Mouse (Mus musculus) erythroid progenitor cell, adult 5-6 weeks (primary cell): ENCODE data around the gene Slc24a4. TPM values are rescaled to one million over a fixed set of nuclear protein-coding genes. Genes with fewer than 3 reads are reported as not detected.

Source experiments
- ATAC-seq: replicated peaks from 2 replicates; pipeline ENCODE4 v1.8.0; 2016; ENCODE audit warnings: moderate number of reproducible peaks, mild to moderate bottlenecking, moderate TSS enrichment, inconsistent platforms; ENCODE audit not compliant: poor library complexity, low FRiP score, severe bottlenecking
- total RNA-seq, 2 experiments: library from RNA; stranded (forward) in 1 of 2; stranded (reverse) in 1 of 2; fragments of 150-400 nt in 1 of 2; fragments of 186-747, 209-891 nt in 1 of 2; gene quantifications; 2 replicates each; pipeline versions ENCODE4 v1.2.3 to v1.2.4; 2015 to 2017; ENCODE audit warnings: low replicate concordance in 2 of 2

The Slc24a4 gene
- total RNA-seq, 2 experiments from 2014 or later, result not detected

GRCm38 (mm10) chr12:102282126-102282525 lies 153.6 kb downstream of the Slc24a4 start:
- ATAC-seq, result no peak

GRCm38 (mm10) chr12:102282763-102283482 lies 154.4 kb downstream of the Slc24a4 start, which contains the start of gene Rin3:
TSS of gene Rin3 (plus strand) at chr12:102283048.
- ATAC-seq, result no peak

DNA sequence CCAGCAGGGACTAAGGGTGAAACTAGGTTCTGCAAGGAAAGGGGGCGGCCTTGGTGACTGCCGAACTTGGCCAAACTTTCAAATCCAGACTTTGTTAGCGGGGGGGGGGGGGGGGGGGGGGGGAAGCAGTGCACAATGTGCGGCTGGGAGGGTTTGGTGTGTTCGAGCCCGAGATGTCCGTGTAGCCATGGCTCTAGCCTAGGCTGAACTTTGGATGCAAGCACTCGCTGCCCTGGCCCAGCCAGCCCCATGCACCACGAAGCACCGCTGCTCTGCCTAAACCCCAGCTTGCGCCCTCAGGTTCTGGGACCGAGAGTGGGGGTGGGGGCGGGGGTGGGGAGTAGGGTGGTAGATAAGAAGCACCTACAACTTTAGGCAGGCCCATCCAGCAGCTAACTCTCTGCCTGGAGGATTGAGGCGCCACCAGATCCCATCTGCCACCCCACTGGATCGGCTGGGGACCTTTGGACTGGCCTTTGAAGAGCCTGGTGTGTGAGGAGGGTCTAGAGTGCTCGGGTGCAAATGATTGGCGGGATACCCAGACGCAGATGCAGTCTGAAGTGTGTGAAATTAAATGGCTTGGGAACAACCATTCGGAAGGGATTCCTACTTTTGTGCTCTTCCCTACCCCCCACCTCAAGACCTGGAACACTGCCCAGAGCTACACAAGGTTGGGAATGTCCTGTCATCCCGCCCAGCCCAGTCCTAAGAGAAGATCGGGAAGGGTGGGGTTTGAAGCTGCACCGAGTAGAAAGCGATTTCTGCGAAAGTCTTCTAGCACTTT lies 155.1 kb downstream of the Slc24a4 start:
- no peak for ATAC-seq

DNA sequence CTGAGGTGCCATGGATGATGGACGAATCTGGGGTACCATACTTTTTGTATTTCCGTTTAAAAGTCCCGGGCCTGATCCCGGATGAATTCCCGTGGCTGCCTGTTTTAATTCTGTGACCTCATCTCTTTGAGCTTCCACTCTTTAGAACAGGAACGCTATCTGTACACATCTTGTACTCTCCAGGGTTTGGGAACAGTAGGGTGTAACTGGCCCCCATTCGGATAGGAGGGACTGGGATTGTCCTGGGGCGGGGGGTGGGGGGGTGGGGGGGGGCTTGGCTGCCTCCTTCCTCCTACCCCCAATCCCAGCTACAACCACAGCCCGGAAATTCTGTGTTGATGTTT lies 155.7 kb downstream of the Slc24a4 start:
- ATAC-seq, result no peak

- no peak for ATAC-seq
These were observed 156.2 kb downstream of the Slc24a4 start for GRCm38 (mm10) chr12:102284618-102285159.

GRCm38 (mm10) chr12:102285318-102285717 lies 156.8 kb downstream of the Slc24a4 start:
- ATAC-seq, result no peak

GRCm38 (mm10) chr12:102285779-102286178 lies 157.2 kb downstream of the Slc24a4 start:
- no peak for ATAC-seq

DNA sequence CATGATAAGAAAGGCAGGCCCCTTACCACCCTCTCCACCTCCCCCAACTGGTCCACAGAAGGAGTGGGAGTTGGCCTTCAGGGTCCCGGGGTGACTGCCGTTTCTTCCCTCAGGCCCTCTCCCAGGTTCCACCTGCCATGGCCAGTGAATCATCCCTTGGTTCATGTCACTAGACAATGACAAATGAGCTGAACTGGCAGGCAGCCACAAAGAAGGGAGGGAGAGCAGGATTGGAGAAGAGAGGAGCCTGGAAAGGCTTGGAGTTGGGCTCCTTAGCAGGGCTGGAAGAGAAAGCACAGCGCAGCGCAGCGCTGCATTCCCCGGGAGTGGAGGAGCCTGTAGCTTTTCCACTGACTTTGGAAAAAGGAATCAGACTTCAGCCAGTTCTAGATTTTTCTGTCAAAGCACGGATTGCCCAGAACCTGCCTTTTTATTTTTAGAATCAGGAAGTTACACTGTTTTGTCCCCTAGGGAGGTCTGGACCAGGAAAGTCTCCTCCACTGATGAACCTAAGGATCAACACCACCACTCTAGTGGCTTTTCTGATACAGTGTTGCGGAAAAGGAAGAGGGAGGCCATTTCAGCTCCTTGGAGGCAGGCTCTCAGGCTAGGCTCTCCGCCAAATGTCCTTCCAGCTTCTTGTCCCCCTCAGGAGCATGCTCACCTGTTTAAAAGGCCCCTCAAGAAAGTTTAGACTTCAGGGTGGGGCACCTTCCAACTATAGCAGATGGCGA lies 158.3 kb downstream of the Slc24a4 start:
- ATAC-seq, result no peak

DNA sequence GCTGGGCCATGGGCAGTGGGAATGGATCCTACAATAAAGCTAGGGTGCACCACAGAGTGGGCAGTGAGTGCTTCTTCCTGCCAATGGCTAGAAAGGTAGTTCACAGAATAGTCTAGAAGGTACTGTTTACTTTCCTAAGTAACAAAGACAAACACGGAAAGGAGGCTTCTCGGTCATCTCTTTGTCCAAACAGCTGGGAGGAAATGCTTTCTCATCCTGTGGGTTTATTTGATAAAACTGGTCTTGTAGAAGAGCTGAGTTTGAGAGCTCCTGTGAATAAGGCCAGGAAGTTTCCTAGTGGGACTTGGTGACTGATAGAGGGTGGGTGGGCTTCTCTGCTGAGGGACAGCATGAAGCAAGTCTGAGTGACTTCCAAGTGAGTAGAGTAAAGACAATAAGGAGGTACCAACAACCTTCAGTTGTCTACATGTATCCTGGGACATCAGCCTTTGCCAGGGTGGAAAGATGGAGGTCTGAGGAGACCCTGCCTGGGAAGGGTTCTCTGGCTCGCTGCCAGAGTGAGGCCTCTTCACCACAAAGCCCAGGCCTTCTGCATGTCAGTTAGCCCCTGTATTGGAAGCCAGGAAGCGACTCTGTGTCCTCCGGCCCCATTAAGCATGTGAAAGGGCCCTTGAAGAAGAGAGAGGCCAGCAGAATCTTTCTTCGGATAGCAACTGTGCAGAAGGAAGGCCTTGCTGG lies 159.5 kb downstream of the Slc24a4 start:
- no peak for ATAC-seq

GRCm38 (mm10) chr12:102288846-102289245 lies 160.3 kb downstream of the Slc24a4 start:
- ATAC-seq, result no peak

- ATAC-seq, result no peak
These were observed 161.0 kb downstream of the Slc24a4 start for GRCm38 (mm10) chr12:102289568-102289967.

GRCm38 (mm10) chr12:102290662-102291061 lies 162.1 kb downstream of the Slc24a4 start:
- no peak for ATAC-seq

- ATAC-seq, result no peak
These were observed 163.2 kb downstream of the Slc24a4 start for GRCm38 (mm10) chr12:102291686-102292085.

DNA sequence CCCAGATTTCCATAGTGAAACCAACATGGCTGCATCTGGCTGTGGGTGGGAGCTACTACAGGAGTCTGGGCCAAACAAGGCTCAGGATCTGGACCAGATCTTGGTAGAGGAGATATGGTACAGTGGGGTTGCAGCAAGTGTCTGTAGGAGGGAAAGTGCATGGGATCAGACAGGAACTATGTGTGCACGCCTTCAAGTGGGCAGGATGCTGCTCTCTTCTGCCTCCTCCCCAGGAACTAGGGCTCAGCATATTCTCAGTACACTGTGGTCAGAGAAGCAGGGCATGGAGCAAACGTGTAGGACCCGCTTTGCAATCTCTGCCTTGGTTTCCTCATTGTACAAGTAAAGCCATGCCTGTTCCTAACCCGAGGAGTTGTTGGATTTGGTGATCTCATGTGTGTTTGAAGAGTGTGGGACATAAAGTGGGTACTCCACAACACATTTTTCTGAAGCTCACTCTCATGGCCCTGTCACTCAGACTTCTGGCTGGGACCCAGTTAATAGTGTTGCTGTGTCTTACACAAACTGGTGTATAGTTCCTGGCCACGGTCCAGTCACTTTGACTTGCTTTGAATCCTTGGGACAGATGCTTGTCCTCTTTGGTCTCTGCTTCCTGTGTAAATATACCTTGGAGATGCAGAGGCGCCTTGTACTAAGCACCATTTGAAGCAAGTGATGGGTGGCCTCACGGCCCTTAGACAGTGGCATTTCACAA lies 164.1 kb downstream of the Slc24a4 start:
- no peak for ATAC-seq

DNA sequence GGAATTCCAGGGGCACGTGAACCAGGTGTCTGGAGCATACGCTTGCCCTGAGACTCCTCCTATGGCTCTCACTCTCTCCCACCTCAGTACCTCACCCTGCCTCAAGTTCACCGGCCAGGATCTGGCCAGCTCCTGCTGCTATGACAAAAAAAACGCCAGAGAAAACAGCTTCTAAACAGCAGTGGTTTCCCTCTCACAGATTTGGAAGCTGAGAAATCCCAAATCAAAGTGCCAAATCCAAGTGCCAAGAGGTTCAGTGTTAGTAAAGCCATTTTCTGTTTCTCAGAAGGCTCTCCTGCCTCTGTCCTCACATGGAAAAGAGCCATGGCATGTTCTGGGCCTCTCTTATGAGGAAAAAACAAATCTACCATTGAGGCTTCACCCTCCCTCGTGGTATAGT lies 166.1 kb downstream of the Slc24a4 start:
- ATAC-seq, result no peak

DNA sequence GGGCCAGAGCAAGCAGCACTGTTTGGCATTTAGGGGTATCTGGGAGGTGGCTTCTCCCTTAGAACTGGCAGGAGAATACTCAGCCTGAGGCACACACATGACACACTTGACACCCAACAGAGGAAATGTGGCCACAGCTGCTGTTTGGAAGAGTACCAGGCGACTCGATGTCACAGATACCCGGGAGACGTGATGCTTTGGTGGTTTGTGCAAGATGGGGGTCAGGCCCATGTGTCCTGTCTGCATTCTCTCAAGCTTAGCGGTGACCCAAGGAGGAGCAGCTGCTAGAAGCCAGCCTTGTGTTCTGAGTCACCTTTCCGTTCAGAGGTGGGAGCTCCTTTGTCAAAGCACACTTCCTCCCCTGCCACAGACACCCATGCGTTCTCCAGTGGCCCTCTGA lies 166.7 kb downstream of the Slc24a4 start:
- ATAC-seq, result no peak

- 0 out of 2 replicates have a peak, but pooled peaks have one; percentile 10 for ATAC-seq
These were observed 167.1 kb downstream of the Slc24a4 start for GRCm38 (mm10) chr12:102295662-102296061.

- no peak for ATAC-seq
These were observed 167.8 kb downstream of the Slc24a4 start for GRCm38 (mm10) chr12:102296361-102296760.

GRCm38 (mm10) chr12:102296967-102297366 lies 168.4 kb downstream of the Slc24a4 start:
- no peak for ATAC-seq
